Mouse (Mus musculus) CH12.LX (cell line): ENCODE data around the gene Ina. TPM values are rescaled to one million over a fixed set of nuclear protein-coding genes. Genes with fewer than 3 reads are reported as not detected.
"Not testable (repeated sequence)": the region's sequence is repeated elsewhere in the genome, so short reads cannot be mapped to it uniquely, and the experiment has no call there.

Source experiments
- DNase-seq: peaks from one replicate; pipeline ENCODE4 v3.0.0-alpha.2; 2013; ENCODE audit errors: extremely low read depth
- H3K27ac ChIP-seq: 2 replicates; pipeline ENCODE4 v1.5.1; 2012; ENCODE audit warnings: low read depth, mild to moderate bottlenecking, control low read depth, moderate library complexity; ENCODE audit not compliant: insufficient read depth
- H3K27me3 ChIP-seq: replicated peaks from 2 replicates; pipeline ENCODE3; 2012; ENCODE audit warnings: inconsistent platforms
- H3K36me3 ChIP-seq, 2 experiments: replicated peaks in 1 of 2; 2 replicates each; pipeline versions ENCODE3 to v1.6.1; 2012; ENCODE audit warnings: inconsistent platforms in 1 of 2, low read length in 1 of 2, mild to moderate bottlenecking in 1 of 2, mixed read lengths in 1 of 2, moderate library complexity in 1 of 2; ENCODE audit not compliant: control insufficient read depth in 1 of 2, insufficient read depth in 1 of 2
- H3K4me1 ChIP-seq, 2 experiments: 2 replicates each; pipeline ENCODE4 v1.6.1; 2012; ENCODE audit warnings: inconsistent platforms in 1 of 2, moderate library complexity in 1 of 2; ENCODE audit not compliant: insufficient read depth in 2 of 2, control insufficient read depth in 1 of 2
- H3K4me2 ChIP-seq: 2 replicates; pipeline ENCODE4 v1.6.1; 2012; ENCODE audit warnings: low read depth, mild to moderate bottlenecking, control low read depth; ENCODE audit not compliant: poor library complexity, insufficient read depth, severe bottlenecking
- H3K4me3 ChIP-seq, 3 experiments: fragments of 150-350 bp in 1 of 3; sonication (generic) in 1 of 3; replicated peaks in 1 of 3; 2 replicates each; pipeline versions ENCODE3 to v1.5.1; 2011 to 2012; ENCODE audit warnings: low read depth in 2 of 3, low read length in 2 of 3, mild to moderate bottlenecking in 2 of 3, moderate library complexity in 2 of 3, control low read depth in 1 of 3, improper control_type of control experiment in 1 of 3, inconsistent platforms in 1 of 3, mixed read lengths in 1 of 3; ENCODE audit not compliant: poor library complexity in 1 of 3
- H3K79me2 ChIP-seq: replicated peaks from 2 replicates; pipeline ENCODE4 v1.6.1; 2012; ENCODE audit warnings: mild to moderate bottlenecking, moderate library complexity; ENCODE audit not compliant: control insufficient read depth, poor library complexity, insufficient read depth, severe bottlenecking; ENCODE audit errors: extremely low read depth
- H3K9ac ChIP-seq: 2 replicates; pipeline ENCODE4 v1.6.1; 2012; ENCODE audit warnings: low read depth, mild to moderate bottlenecking, control low read depth, moderate library complexity; ENCODE audit not compliant: insufficient read depth
- H3K9me3 ChIP-seq: replicated peaks from 2 replicates; pipeline ENCODE3; 2012; ENCODE audit warnings: low read length, inconsistent platforms, mixed read lengths
- CHD1 ChIP-seq: IDR thresholded peaks from 2 replicates; pipeline ENCODE4 v1.6.1; 2012; ENCODE audit warnings: low read depth, low read length, improper control_type of control experiment, inconsistent platforms
- CTCF ChIP-seq, 2 experiments: IDR thresholded peaks in 1 of 2; conservative IDR thresholded peaks in 1 of 2; 2 replicates each; pipeline ENCODE4 v1.5.1; 2011 to 2012; ENCODE audit warnings: low read depth in 2 of 2, low read length in 2 of 2, improper control_type of control experiment in 1 of 2, inconsistent platforms in 1 of 2, mild to moderate bottlenecking in 1 of 2, moderate library complexity in 1 of 2
- E2F4 ChIP-seq: IDR thresholded peaks from 2 replicates; pipeline ENCODE4 v1.6.1; 2011; ENCODE audit warnings: low read depth, low read length, improper control_type of control experiment; ENCODE audit not compliant: insufficient replicate concordance
- EP300 ChIP-seq: IDR thresholded peaks from 2 replicates; pipeline ENCODE4 v1.6.1; 2011; ENCODE audit warnings: low read length, improper control_type of control experiment
- IRF4 ChIP-seq: IDR thresholded peaks from 2 replicates; pipeline ENCODE4 v1.6.1; 2014; ENCODE audit warnings: low read depth, mild to moderate bottlenecking, inconsistent platforms, low read length, improper control_type of control experiment
- JUN ChIP-seq: IDR thresholded peaks from 2 replicates; pipeline ENCODE4 v1.6.1; 2011; ENCODE audit warnings: low read depth, mild to moderate bottlenecking, low read length, improper control_type of control experiment, moderate library complexity; ENCODE audit not compliant: insufficient read depth
- MEF2A ChIP-seq: IDR thresholded peaks from 2 replicates; pipeline ENCODE4 v1.6.1; 2014; ENCODE audit warnings: low read depth, mild to moderate bottlenecking, inconsistent platforms, low read length, improper control_type of control experiment, borderline replicate concordance
- MXI1 ChIP-seq: IDR thresholded peaks from 2 replicates; pipeline ENCODE4 v1.6.1; 2011; ENCODE audit warnings: mild to moderate bottlenecking, low read depth, low read length, improper control_type of control experiment
- NELFE ChIP-seq: IDR thresholded peaks from 2 replicates; pipeline ENCODE4 v1.6.1; 2011; ENCODE audit warnings: low read depth, low read length, improper control_type of control experiment
- PAX5 ChIP-seq: IDR thresholded peaks from 2 replicates; pipeline ENCODE4 v1.6.1; 2012; ENCODE audit warnings: low read length, inconsistent platforms, mixed read lengths
- SIN3A ChIP-seq: IDR thresholded peaks from 2 replicates; pipeline ENCODE4 v1.6.1; 2012; ENCODE audit warnings: low read length, improper control_type of control experiment, inconsistent platforms
- TBP ChIP-seq: conservative IDR thresholded peaks from 2 replicates; pipeline ENCODE4 v1.6.1; 2011; ENCODE audit warnings: low read depth, low read length, improper control_type of control experiment
- UBTF ChIP-seq: IDR thresholded peaks from 2 replicates; pipeline ENCODE4 v1.6.1; 2012; ENCODE audit warnings: low read depth, mild to moderate bottlenecking, inconsistent platforms, low read length, improper control_type of control experiment, moderate library complexity
- USF1 ChIP-seq: IDR thresholded peaks from 2 replicates; pipeline ENCODE4 v1.6.1; 2014; ENCODE audit warnings: low read depth, mild to moderate bottlenecking, inconsistent platforms, low read length, improper control_type of control experiment
- USF2 ChIP-seq: conservative IDR thresholded peaks from 2 replicates; pipeline ENCODE4 v1.6.1; 2011; ENCODE audit warnings: low read depth, low read length, improper control_type of control experiment
- ZC3H11A ChIP-seq: IDR thresholded peaks from 2 replicates; pipeline ENCODE4 v1.6.1; 2012; ENCODE audit warnings: low read depth, mild to moderate bottlenecking, inconsistent platforms, low read length, improper control_type of control experiment
- ZKSCAN1 ChIP-seq: IDR thresholded peaks from 2 replicates; pipeline ENCODE4 v1.6.1; 2012; ENCODE audit warnings: low read depth, inconsistent platforms, low read length, improper control_type of control experiment, borderline replicate concordance
- ZMIZ1 ChIP-seq: IDR thresholded peaks from 2 replicates; pipeline ENCODE4 v1.6.1; 2012; ENCODE audit warnings: low read depth, mild to moderate bottlenecking, inconsistent platforms, low read length, improper control_type of control experiment
- dilution Hi-C: fragments of 300-500 bp; cut with MboI; formaldehyde crosslinking; loops from 2 replicates; pipeline ENCODE4 v1.14.3; 2020; ENCODE audit warnings: low sequenced_read_pairs; ENCODE audit not compliant: extremely low pct_unique_long_range_greater_than_20kb, extremely low pct_ligation_motif_present
- in situ Hi-C: fragments of 300-500 bp; cut with MboI; formaldehyde crosslinking; loops from 3 replicates; pipeline ENCODE4 v1.14.3; 2019; ENCODE audit warnings: low sequenced_read_pairs, low pct_ligation_motif_present, low pct_unique_long_range_greater_than_20kb, mixed read lengths
- polyA plus RNA-seq: library from polyadenylated mRNA; unstranded; fragments of >175 nt; gene quantifications from 2 replicates; pipeline ENCODE4 v1.2.1, GENCODE M21; 2012; ENCODE audit warnings: low read depth; ENCODE audit not compliant: insufficient read length
- total RNA-seq, 2 experiments: library from RNA; depleted of rRNA; stranded (reverse); fragments of 300-350 nt in 1 of 2; fragments of >200 nt in 1 of 2; gene quantifications; 2 replicates each; pipeline ENCODE4 v1.2.3; 2012 to 2014

The Ina gene
- total and polyA plus RNA-seq, 3 experiments, result not detected

- Histone ChIP-seq H3K27me3 (no peaks in the 10 kb centered on the region), H3K27ac (no peak overlapping the region), H3K9ac (no peak overlapping the region), H3K4me2 (no peak overlapping the region), H3K4me3 (no peak overlapping the region), H3K9me3 (no peaks in the 10 kb centered on the region), H3K4me1 (peaks cover 7 to 16% of the 10 kb centered on the region in 2 experiments), H3K79me2 (no peaks in the 10 kb centered on the region), H3K36me3 (no peaks in the 10 kb centered on the region)
- TF ChIP-seq MEF2A, result no peak
- no peak for TF ChIP-seq EP300
- no peak for TF ChIP-seq JUN
- no peak for TF ChIP-seq E2F4
- no peak for TF ChIP-seq IRF4
- no peak for TF ChIP-seq USF2
- TF ChIP-seq ZMIZ1, result no peak
- TF ChIP-seq NELFE, result no peak
- TF ChIP-seq SIN3A, result no peak
- no peak for TF ChIP-seq USF1
- no peak for TF ChIP-seq UBTF
- no peak for TF ChIP-seq ZC3H11A
- no peak for TF ChIP-seq CTCF (conservative IDR thresholded peaks at IDR 0.05 in 1 of 2, IDR thresholded peaks at IDR 0.05 in 1 of 2; ENCODE audit: low read depth in 2 of 2, low read length in 2 of 2)
- no peak for TF ChIP-seq MXI1
- TF ChIP-seq PAX5, result no peak
- no peak for TF ChIP-seq TBP
- no peak for TF ChIP-seq CHD1
- no peak for TF ChIP-seq ZKSCAN1
- dilution Hi-C loops, result no loop called here
- no peak for DNase-seq
- in situ Hi-C loops, result loop anchor here (10.0 kb wide), 1 partner anchor 325 kb away; the partner anchor contains the start of gene Cyp17a1
These were observed 14.7 kb upstream of the Ina start for GRCm38 (mm10) chr19:46999753-47000152.

- H3K27ac ChIP-seq, in situ Hi-C loops, H3K4me3 ChIP-seq, H3K4me2 ChIP-seq, dilution Hi-C loops, H3K9me3 ChIP-seq, H3K9ac ChIP-seq, H3K27me3 ChIP-seq, H3K79me2 ChIP-seq, DNase-seq, H3K36me3 ChIP-seq: not testable (repeated sequence)
- H3K4me1 ChIP-seq, result peaks cover 7 to 19% of the 10 kb centered on the region in 2 experiments
These were observed 14.1 kb upstream of the Ina start for GRCm38 (mm10) chr19:47000357-47000756.
